Mouse (Mus musculus): ENCODE measurements at regions not wholly inside any gene's neighbourhood (a gene's known extent, or its start where the extent isn't known, plus 50 kb on each side); places are given as distances from the start of the nearest gene placed in this dataset.

DNA sequence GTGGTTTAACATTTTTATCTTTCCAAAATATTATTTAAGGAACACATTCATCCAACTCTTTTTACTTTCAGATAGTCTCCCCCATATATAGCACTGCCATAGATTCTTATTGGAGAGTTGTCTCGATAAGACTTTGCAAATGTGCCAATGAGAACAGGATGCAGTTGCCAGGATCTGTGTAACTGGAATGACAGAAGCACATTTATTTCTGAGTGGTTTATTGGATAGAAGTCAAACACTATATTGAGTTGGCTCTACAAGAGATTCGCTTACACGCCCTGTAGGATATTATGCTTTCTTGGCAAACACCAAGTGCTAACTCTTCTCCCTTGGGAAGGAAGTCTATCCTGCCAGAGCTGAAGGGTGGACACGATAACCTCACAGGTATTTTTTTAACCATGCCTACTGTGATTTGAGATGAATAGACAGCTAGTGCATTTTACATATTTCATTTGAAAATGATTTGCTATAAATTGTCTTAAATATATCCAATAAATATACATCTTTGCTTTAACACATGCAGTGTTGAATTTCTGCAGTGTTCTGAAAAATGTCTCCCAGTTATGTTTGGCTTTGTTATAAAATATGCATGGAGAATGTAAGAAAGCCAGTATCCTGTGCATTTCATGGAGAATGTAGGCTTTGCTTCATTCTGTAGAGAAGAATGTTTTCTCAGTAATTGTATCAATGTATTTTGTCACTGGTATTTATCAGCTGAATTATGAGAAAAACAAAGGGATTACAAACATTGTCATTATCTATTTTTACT is 705.8 kb downstream of the Fat4 start:
- H3K27me3 ChIP-seq (ENCODE audit: control insufficient read depth, insufficient read depth, low read length) = no peaks in the 10 kb centered on the region
- H3K4me1 ChIP-seq (ENCODE audit: control insufficient read depth, insufficient read depth, insufficient read length) = no peaks in the 10 kb centered on the region
- WGBS = 82% methylated on average over 4 of the region's 4 CpGs
- no peak overlapping the region for H3K4me3 ChIP-seq (ENCODE audit: extremely low read depth, insufficient read depth, insufficient read length)
- H3K36me3 ChIP-seq (ENCODE audit: control insufficient read depth, insufficient read depth, low read length) = no peaks in the 10 kb centered on the region
- DNase-seq (ENCODE audit: low read depth in 1 of 2, low spot score in 2 of 2) = no peak
- no peak overlapping the region for H3K27ac ChIP-seq (ENCODE audit: insufficient read depth, low read length)
- TF ChIP-seq POLR2A (IDR thresholded peaks at IDR 0.05; ENCODE audit: low read depth, low read length) (no peak), CTCF (IDR thresholded peaks at IDR 0.05; ENCODE audit: extremely low read depth, insufficient read depth, insufficient read length, insufficient replicate concordance) (no peak)

DNA sequence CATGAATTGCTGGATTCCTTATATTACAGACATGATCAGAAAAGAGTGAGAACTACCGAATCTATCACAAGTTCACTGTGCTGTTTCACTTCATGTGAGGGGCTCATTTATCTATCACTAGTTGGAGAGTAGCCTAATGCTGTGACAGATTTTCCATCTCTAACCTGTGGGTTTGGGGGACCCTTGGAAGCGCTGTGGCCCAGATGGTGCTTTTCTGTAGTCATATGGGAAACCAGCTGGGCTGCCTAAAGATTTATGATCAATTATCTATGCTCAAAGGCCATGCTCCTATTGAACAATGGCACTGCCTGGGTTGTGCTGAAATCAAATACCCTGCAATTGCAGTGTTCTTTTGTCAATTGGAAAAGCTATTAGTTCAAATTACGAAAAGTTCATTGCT is 723.2 kb downstream of the Fat4 start:
- TF ChIP-seq POLR2A (IDR thresholded peaks at IDR 0.05; ENCODE audit: low read depth, low read length) = no peak
- no peak for TF ChIP-seq CTCF (IDR thresholded peaks at IDR 0.05; ENCODE audit: extremely low read depth, insufficient read depth, insufficient read length, insufficient replicate concordance)
- 80% methylated on average over 3 of the region's 3 CpGs for WGBS

DNA sequence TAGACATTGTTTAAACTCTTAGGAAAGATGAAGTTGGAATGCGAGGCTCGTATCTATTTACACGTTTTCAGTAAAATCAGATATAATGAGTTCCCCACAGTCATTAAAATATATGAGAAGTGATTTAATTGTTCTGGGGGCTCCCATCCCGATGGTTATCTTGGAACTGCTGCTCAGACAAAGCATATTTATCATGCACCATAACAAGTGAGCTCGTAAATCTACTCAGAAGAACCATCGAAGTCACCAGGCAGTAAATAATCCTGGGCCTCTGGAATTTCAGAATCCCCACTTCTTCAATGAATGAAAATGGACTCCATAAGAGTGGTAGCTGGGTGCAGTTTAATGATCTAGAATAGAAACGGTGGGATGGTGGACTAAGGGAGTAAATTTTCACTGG is 725.7 kb downstream of the Fat4 start:
- Histone ChIP-seq H3K4me3 (ENCODE audit: extremely low read depth, insufficient read depth, insufficient read length) (no peak overlapping the region), H3K4me1 (ENCODE audit: control insufficient read depth, insufficient read depth, insufficient read length) (no peaks in the 10 kb centered on the region), H3K36me3 (ENCODE audit: control insufficient read depth, insufficient read depth, low read length) (no peaks in the 10 kb centered on the region), H3K27me3 (ENCODE audit: control insufficient read depth, insufficient read depth, low read length) (no peaks in the 10 kb centered on the region), H3K27ac (ENCODE audit: insufficient read depth, low read length) (no peak overlapping the region)
- no peak for TF ChIP-seq CTCF (IDR thresholded peaks at IDR 0.05; ENCODE audit: extremely low read depth, insufficient read depth, insufficient read length, insufficient replicate concordance)
- WGBS = 63% methylated on average over 7 of the region's 7 CpGs
- no peak for DNase-seq (ENCODE audit: low read depth in 1 of 2, low spot score in 2 of 2)

More for the DNA sequence above, 723.2 kb downstream of the Fat4 start:
- Histone ChIP-seq H3K27ac (ENCODE audit: insufficient read depth, low read length) (no peak overlapping the region), H3K4me3 (ENCODE audit: extremely low read depth, insufficient read depth, insufficient read length) (no peak overlapping the region), H3K36me3 (ENCODE audit: control insufficient read depth, insufficient read depth, low read length) (no peaks in the 10 kb centered on the region), H3K4me1 (ENCODE audit: control insufficient read depth, insufficient read depth, insufficient read length) (no peaks in the 10 kb centered on the region), H3K27me3 (ENCODE audit: control insufficient read depth, insufficient read depth, low read length) (no peaks in the 10 kb centered on the region)
- no peak for DNase-seq (ENCODE audit: low read depth in 1 of 2, low spot score in 2 of 2)

DNA sequence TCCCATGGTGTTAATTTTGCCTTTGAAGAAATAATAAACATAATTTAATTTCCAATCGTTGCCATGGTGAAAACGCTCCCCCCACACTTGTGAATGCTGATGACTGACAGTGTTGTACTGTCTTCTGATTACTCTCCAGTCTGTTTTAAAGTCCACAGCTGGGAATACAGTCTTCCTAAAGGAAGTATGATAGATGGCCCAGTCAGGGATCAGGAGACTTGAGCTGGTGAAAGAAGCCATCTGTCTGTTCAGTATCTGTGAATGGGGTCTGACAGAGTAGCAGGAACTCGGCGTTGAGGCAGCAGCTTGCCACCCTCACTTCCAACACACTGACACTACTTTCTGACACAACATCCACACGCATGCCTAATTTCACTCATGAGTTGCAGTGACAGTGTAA is 751.2 kb downstream of the Fat4 start:
- DNase-seq (ENCODE audit: low read depth in 1 of 2, low spot score in 2 of 2) = no peak
- no peak overlapping the region for H3K27ac ChIP-seq (ENCODE audit: insufficient read depth, low read length)
- no peaks in the 10 kb centered on the region for H3K4me1 ChIP-seq (ENCODE audit: control insufficient read depth, insufficient read depth, insufficient read length)
- 81% methylated on average over 5 of the region's 5 CpGs for WGBS
- H3K27me3 ChIP-seq (ENCODE audit: control insufficient read depth, insufficient read depth, low read length) = no peaks in the 10 kb centered on the region
- no peak overlapping the region for H3K4me3 ChIP-seq (ENCODE audit: extremely low read depth, insufficient read depth, insufficient read length)
- no peaks in the 10 kb centered on the region for H3K36me3 ChIP-seq (ENCODE audit: control insufficient read depth, insufficient read depth, low read length)
- TF ChIP-seq POLR2A (IDR thresholded peaks at IDR 0.05; ENCODE audit: low read depth, low read length) = no peak
- no peak for TF ChIP-seq CTCF (IDR thresholded peaks at IDR 0.05; ENCODE audit: extremely low read depth, insufficient read depth, insufficient read length, insufficient replicate concordance)

- Histone ChIP-seq H3K27me3 (ENCODE audit: control insufficient read depth, insufficient read depth, low read length) (no peaks in the 10 kb centered on the region), H3K27ac (ENCODE audit: insufficient read depth, low read length) (no peak overlapping the region), H3K4me3 (ENCODE audit: extremely low read depth, insufficient read depth, insufficient read length) (no peak overlapping the region), H3K36me3 (ENCODE audit: control insufficient read depth, insufficient read depth, low read length) (no peaks in the 10 kb centered on the region), H3K4me1 (ENCODE audit: control insufficient read depth, insufficient read depth, insufficient read length) (no peaks in the 10 kb centered on the region)
- TF ChIP-seq POLR2A (IDR thresholded peaks at IDR 0.05; ENCODE audit: low read depth, low read length) (no peak), CTCF (IDR thresholded peaks at IDR 0.05; ENCODE audit: extremely low read depth, insufficient read depth, insufficient read length, insufficient replicate concordance) (no peak)
- WGBS = 89% methylated on average over 3 of the region's 3 CpGs
- DNase-seq (ENCODE audit: low read depth in 1 of 2, low spot score in 2 of 2) = no peak
Observed at GRCm38 (mm10) chr3:39643194-39643593, 756.5 kb downstream of the Fat4 start.

DNA sequence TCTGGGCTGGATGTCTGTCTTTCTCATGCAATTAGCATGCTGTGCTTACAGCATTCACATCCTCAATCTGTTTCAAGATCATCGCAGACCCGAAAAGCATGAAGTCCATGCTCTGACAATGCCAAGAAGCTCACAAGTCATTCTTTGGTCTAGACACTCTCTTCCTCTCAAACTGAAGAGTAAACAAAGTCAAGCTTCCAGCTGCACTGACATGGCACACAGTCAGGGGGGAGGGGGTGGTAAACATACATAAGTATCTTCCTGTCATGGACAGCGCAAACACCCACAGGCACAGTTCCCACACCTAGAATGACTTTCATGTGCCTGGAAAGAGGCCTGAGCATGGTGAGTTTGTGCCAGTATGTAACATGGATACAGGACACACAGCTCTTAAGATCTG is 780.1 kb downstream of the Fat4 start:
- WGBS = 69% methylated on average over 3 of the region's 3 CpGs
- DNase-seq (ENCODE audit: low read depth in 1 of 2, low spot score in 2 of 2) = no peak
- H3K36me3 ChIP-seq (ENCODE audit: control insufficient read depth, insufficient read depth, low read length) = no peaks in the 10 kb centered on the region
- no peak overlapping the region for H3K27ac ChIP-seq (ENCODE audit: insufficient read depth, low read length)
- H3K4me3 ChIP-seq (ENCODE audit: extremely low read depth, insufficient read depth, insufficient read length) = no peak overlapping the region
- H3K4me1 ChIP-seq (ENCODE audit: control insufficient read depth, insufficient read depth, insufficient read length) = no peaks in the 10 kb centered on the region
- TF ChIP-seq CTCF (IDR thresholded peaks at IDR 0.05; ENCODE audit: extremely low read depth, insufficient read depth, insufficient read length, insufficient replicate concordance) (no peak), POLR2A (IDR thresholded peaks at IDR 0.05; ENCODE audit: low read depth, low read length) (no peak)
- H3K27me3 ChIP-seq (ENCODE audit: control insufficient read depth, insufficient read depth, low read length) = no peaks in the 10 kb centered on the region

DNA sequence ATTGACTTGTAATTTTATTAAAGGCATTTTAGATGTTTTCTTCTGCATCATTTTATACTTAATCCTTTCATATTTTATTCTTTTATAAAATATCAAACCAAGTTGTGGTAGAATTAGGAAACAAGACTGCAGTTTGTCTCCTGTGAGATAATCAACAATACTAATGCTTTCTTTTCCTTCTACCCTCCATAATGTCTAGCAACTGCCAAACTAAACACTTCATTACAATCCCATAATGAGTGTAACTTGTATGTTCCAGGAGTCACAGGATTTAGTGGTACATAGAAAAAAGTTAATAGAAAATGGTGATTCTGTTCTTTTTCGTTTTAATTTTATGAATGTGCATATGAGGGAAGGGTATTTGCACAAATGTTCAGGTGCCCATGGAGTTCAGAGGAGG is 782.4 kb downstream of the Fat4 start:
- no peaks in the 10 kb centered on the region for H3K36me3 ChIP-seq (ENCODE audit: control insufficient read depth, insufficient read depth, low read length)
- TF ChIP-seq POLR2A (IDR thresholded peaks at IDR 0.05; ENCODE audit: low read depth, low read length) = no peak
- no peak for TF ChIP-seq CTCF (IDR thresholded peaks at IDR 0.05; ENCODE audit: extremely low read depth, insufficient read depth, insufficient read length, insufficient replicate concordance)
- no peak overlapping the region for H3K4me3 ChIP-seq (ENCODE audit: extremely low read depth, insufficient read depth, insufficient read length)
- 54% methylated on average over 1 of the region's 1 CpGs for WGBS
- H3K4me1 ChIP-seq (ENCODE audit: control insufficient read depth, insufficient read depth, insufficient read length) = no peaks in the 10 kb centered on the region
- H3K27me3 ChIP-seq (ENCODE audit: control insufficient read depth, insufficient read depth, low read length) = no peaks in the 10 kb centered on the region
- DNase-seq (ENCODE audit: low read depth in 1 of 2, low spot score in 2 of 2) = no peak
- H3K27ac ChIP-seq (ENCODE audit: insufficient read depth, low read length) = no peak overlapping the region

Data from spleen, adult 2 months (tissue).